Mouse (Mus musculus): ENCODE data around the gene Tubd1.

GRCm38 (mm10) chr11:86599378-86600208 lies 54.8 kb downstream of the Tubd1 start:
- no peak for TF ChIP-seq CTCF (IDR thresholded peaks at IDR 0.05; ENCODE audit: control insufficient read depth, insufficient read depth, insufficient read length)
- no peak for TF ChIP-seq USF1 (IDR thresholded peaks at IDR 0.05; ENCODE audit: low read depth)
- TF ChIP-seq MAX (IDR thresholded peaks at IDR 0.05): no peak
- no peak for TF ChIP-seq MYOD1 (IDR thresholded peaks at IDR 0.05; ENCODE audit: control insufficient read depth, insufficient read length, low read depth)
